Mouse (Mus musculus): Measurements from ENCODE around the gene Inhbb.

DNA sequence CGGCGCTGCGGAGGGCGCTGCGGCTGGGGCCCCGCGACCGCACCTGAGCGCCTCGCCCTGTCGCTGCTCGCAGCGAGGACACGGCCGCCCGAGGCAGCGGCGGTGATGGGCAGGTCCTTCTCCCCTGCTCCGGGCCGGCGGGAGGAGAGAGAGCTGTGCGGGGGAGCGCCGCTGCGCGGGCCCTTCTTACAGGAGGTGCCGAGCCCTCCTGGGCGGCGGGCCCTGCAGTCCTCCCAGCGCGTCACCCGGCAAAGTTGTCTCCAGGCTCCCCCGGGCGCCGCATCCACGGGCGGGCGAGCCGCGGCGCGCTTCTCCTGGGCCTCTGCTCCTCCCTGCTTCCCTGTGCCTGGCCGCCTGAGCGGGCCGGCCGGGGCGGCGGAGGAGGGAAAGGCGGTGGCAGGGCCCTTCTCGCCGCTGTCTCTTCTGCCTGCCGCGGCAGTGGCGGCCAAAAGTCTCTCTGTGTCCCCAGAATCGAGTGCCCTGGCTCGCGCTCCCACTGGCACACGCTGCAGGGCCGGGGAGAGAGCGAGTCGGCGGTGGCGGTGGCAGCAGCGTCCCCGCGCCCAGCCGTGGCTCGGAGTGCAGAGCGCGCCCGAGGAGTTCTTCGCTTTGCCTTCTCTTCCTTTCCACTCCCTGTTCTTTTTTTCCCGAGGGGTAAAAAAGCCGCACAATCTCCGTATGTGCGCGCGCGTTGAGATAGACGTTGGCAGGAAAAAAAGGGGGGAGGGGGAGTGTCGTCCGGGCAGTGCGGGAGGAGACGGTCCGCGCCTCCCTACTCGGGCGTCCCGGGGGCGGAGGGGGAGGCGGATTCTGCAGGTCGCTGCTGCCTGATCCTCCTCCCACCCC, at the start of gene Inhbb:
- no peak for TF ChIP-seq CTCF (IDR thresholded peaks at IDR 0.05; ENCODE audit: insufficient read depth, low read length)
- TF ChIP-seq POLR2A (IDR thresholded peaks at IDR 0.05; ENCODE audit: borderline replicate concordance, extremely low read depth, low read depth, low read length): no peak

All from lung, adult 2 months (tissue).